Mouse (Mus musculus): Measurements from ENCODE around the gene Rfng. TPM values are rescaled to one million over a fixed set of nuclear protein-coding genes. Genes with fewer than 3 reads are reported as not detected.
"Not testable (repeated sequence)": the region's sequence is repeated elsewhere in the genome, so short reads cannot be mapped to it uniquely, and the experiment has no call there.

Rfng gene
- total and polyA plus RNA-seq, 3 experiments, result 18.3 to 91.6 (median 20.9) TPM

GRCm38 (mm10) chr11:120773463-120774190, 10.4 kb downstream of the Rfng start:
- peak; percentile 72 for DNase-seq

GRCm38 (mm10) chr11:120772749-120773148, 11.3 kb downstream of the Rfng start:
- DNase-seq, result no peak

- DNase-seq, result no peak
These were observed 15.8 kb downstream of the Rfng start for GRCm38 (mm10) chr11:120768206-120768605.

GRCm38 (mm10) chr11:120767023-120767422, 17.0 kb downstream of the Rfng start:
- DNase-seq, result not testable (repeated sequence)

GRCm38 (mm10) chr11:120763121-120763999, 20.6 kb downstream of the Rfng start:
- not testable (repeated sequence) for DNase-seq

GRCm38 (mm10) chr11:120762672-120763041, 21.4 kb downstream of the Rfng start, which contains the start of gene Hmga1b:
TSS of gene Hmga1b (plus strand) at chr11:120762794.
- not testable (repeated sequence) for DNase-seq

GRCm38 (mm10) chr11:120761811-120762671, 22.0 kb downstream of the Rfng start:
- no peak for DNase-seq

- no peak for DNase-seq
These were observed 23.8 kb downstream of the Rfng start for GRCm38 (mm10) chr11:120760236-120760635.

GRCm38 (mm10) chr11:120751606-120752005, 32.4 kb downstream of the Rfng start:
- no peak for DNase-seq

GRCm38 (mm10) chr11:120749430-120749829, 34.6 kb downstream of the Rfng start:
- DNase-seq, result peak; percentile 46

GRCm38 (mm10) chr11:120747974-120748373, 36.0 kb downstream of the Rfng start:
- no peak for DNase-seq

GRCm38 (mm10) chr11:120744121-120744701, 39.8 kb downstream of the Rfng start:
- no peak for DNase-seq

- DNase-seq, result peak; percentile 75
These were observed 43.0 kb downstream of the Rfng start for GRCm38 (mm10) chr11:120740981-120741380.

- no peak for DNase-seq
These were observed 47.6 kb downstream of the Rfng start for GRCm38 (mm10) chr11:120736424-120736823.

- peak; percentile 79 for DNase-seq
These were observed 50.5 kb downstream of the Rfng start for GRCm38 (mm10) chr11:120733521-120733920.

- no peak for DNase-seq
These were observed 51.9 kb downstream of the Rfng start, which contains the start of gene Cbr2 for GRCm38 (mm10) chr11:120731858-120732680. TSS of gene Cbr2 (minus strand) at chr11:120732114.

- no peak for DNase-seq
These were observed 52.6 kb downstream of the Rfng start for GRCm38 (mm10) chr11:120731395-120731794.

Data from adrenal gland, adult 2 months (tissue).